Mouse (Mus musculus): Measurements from ENCODE around the gene Enthd1.

DNA sequence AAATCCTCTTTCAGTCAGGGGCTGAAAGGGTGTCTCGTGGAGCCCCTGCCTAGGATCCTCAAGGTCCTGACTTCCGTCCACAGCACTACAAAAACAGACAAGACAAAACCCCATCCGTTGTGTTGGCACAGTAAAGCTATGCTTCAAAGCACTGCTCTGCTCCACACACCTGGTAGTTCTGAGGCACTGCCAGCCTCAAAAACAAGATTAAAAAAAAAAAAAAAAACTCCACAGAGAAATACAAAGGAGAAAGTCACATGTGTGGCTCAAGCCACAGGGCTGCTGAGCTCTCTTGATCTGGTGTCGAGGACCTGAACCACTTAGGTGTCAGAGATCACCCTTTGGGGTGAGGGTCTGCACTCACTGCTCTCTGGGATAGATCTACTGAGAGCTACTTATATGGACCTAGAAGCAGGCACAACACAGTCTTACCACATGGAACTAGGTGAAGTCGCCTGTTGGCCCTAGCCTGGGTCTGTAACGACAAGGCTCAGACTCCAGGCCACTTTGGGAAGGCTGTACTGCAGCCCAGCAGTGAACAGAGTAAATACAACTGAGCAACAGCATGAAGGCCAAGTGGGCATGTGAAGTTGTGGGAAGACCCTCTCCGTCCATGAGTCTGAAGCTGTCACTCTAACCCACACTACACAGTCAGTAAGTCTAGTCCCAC, 26.1 kb downstream of the Enthd1 start:
- TF ChIP-seq TAL1 (IDR thresholded peaks at IDR 0.05; ENCODE audit: low read length) = no peak
- no peak for TF ChIP-seq GATA1 (IDR thresholded peaks at IDR 0.05; ENCODE audit: low read length)

Measured in erythroblast, embryonic 14.5 days (primary cell).